In genomic region chr7:70280643-70281380, GRCm38 (mm10) we compare ENCODE assay signal across 7 mouse cellular contexts.
A peak's percentile ranks its signal among the peaks of the same experiment; 100 is the strongest.
DNase-seq lines count a peak whose midpoint lies in the region; ATAC-seq lines count a peak whose summit lies in the region.

No protein-coding gene starts in this region.

- intact Hi-C loops in left cerebral cortex, postnatal 10 days (cut with DNase I): no loop called here

- 0 out of 2 replicates have a peak overlapping the region, but pooled peaks have one; percentile 6 for H3K9ac ChIP-seq in hindbrain, embryonic 15.5 days
- no peak overlapping the region for H3K9ac ChIP-seq in liver, embryonic 16.5 days (ENCODE audit: low read depth, low read length)

- 3% methylated on average over 42 of the region's 42 CpGs for WGBS in hindbrain, embryonic 15.5 days
- 1% methylated on average over 42 of the region's 42 CpGs for WGBS in liver, embryonic 16.5 days (ENCODE audit: insufficient replicate concordance)

- peak overlapping the region; percentile 49 for H3K4me2 ChIP-seq in hindbrain, embryonic 15.5 days
- peak overlapping the region; percentile 15; the same call in 1 of the 2 replicates for H3K4me2 ChIP-seq in liver, embryonic 16.5 days (ENCODE audit: low read depth, low read length)

- 0 out of 2 replicates have a peak, but pooled peaks have one; percentile 42 for ATAC-seq in hindbrain, embryonic 15.5 days (ENCODE audit: low FRiP score, low read depth)
- ATAC-seq in liver, embryonic 16.5 days (ENCODE audit: low read depth): no peak

- peak overlapping the region; percentile 15 for H3K4me3 ChIP-seq in hindbrain, embryonic 15.5 days
- H3K4me3 ChIP-seq in liver, embryonic 16.5 days (ENCODE audit: low read depth, low read length): peak overlapping the region; percentile 10; the same call in 1 of the 2 replicates

- no peak overlapping the region; the same call in 1 of the 2 replicates for H3K27ac ChIP-seq in hindbrain, embryonic 15.5 days (replicated peaks)
- no peak overlapping the region for H3K27ac ChIP-seq in liver, embryonic 16.5 days (ENCODE audit: low read length)

- H3K4me1 ChIP-seq in hindbrain, embryonic 15.5 days (replicated peaks): peaks cover 17% of the 10 kb centered on the region
- H3K4me1 ChIP-seq in liver, embryonic 16.5 days (ENCODE audit: control insufficient read depth, low read depth, low read length): no peaks in the 10 kb centered on the region

- no peaks in the 10 kb centered on the region for H3K36me3 ChIP-seq in hindbrain, embryonic 15.5 days
- no peaks in the 10 kb centered on the region for H3K36me3 ChIP-seq in liver, embryonic 16.5 days (ENCODE audit: control insufficient read depth, insufficient read depth)

- no peaks in the 10 kb centered on the region for H3K9me3 ChIP-seq in hindbrain, embryonic 15.5 days
- no peaks in the 10 kb centered on the region for H3K9me3 ChIP-seq in liver, embryonic 16.5 days (replicated peaks; ENCODE audit: control insufficient read depth, low read length)

- DNase-seq in ZHBTc4 (ENCODE audit: low read depth, low spot score): peak; percentile 61
- DNase-seq in embryo, embryonic 9.5 days (ENCODE audit: extremely low spot score): peak; percentile 68
- no peak for DNase-seq in urinary bladder, postnatal 4 days (ENCODE audit: low spot score in 2 of 2)
- no peak for DNase-seq in Muller cell, postnatal 12 days (ENCODE audit: inconsistent ontology term)
- no peak for DNase-seq in left cerebral cortex, postnatal 10 days (ENCODE audit: extremely low spot score in 1 of 2, low spot score in 2 of 2)

- peaks cover 74% of the 10 kb centered on the region for H3K27me3 ChIP-seq in hindbrain, embryonic 15.5 days
- peaks cover 54% of the 10 kb centered on the region for H3K27me3 ChIP-seq in liver, embryonic 16.5 days (ENCODE audit: control insufficient read depth, insufficient read depth, low read depth, low read length)

Comparison
In these comparisons a context has a peak if more than half of its experiments do, and no peak if none do; other contexts are left out.
1. DNase-seq: peak in ZHBTc4 (single experiment) and embryo, embryonic 9.5 days (single experiment); none in urinary bladder, postnatal 4 days (0 of 2), Muller cell, postnatal 12 days (single experiment) and left cerebral cortex, postnatal 10 days (0 of 2).